Mouse (Mus musculus): ENCODE results near the gene Kif26b.

The Kif26b gene

DNA sequence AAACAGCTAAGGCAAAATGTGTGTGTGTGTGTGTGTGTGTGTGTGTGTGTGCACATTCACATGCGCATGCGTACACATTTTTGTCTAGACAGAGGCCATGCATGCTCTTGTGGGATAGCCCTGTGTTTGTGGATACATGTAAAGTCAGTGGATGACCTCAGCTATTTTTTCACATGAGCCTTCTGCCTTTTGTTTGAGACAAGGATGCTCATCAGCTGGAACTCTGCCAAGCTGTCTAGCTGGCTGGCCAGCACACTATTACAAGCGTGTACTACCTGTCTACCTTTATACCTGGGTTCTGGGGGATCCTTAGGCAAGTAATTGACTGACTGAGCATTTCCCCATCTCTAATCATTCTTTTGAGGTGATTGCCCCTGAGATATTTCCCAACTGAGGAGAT lies 201.3 kb downstream of the Kif26b start:
- peak in 1 of 2 experiments; percentile 33 for DNase-seq

- DNase-seq = no peak
These were observed 204.1 kb downstream of the Kif26b start for GRCm38 (mm10) chr1:178733035-178733434.

GRCm38 (mm10) chr1:178734576-178734975 lies 205.7 kb downstream of the Kif26b start:
- no peak for DNase-seq

DNA sequence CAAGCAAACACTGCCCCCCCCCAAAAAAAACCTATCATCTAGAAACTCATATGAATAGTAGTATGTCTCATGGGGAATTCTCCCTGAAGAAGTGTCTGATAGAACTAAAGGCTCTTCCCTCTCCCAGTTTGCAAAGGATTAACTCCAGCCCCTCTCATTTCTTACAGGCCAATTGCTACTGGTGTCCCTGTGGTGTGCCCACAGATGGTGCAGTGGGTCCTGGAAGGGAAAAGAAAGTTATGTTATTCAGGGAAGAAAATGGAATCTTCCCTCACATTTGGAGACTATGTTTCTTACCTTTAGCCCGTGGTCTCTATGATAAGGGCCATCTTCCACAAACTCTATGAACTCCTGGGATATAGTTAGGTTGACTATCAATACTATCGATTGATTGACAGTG lies 208.0 kb downstream of the Kif26b start:
- DNase-seq = peak; percentile 35 to 48

DNA sequence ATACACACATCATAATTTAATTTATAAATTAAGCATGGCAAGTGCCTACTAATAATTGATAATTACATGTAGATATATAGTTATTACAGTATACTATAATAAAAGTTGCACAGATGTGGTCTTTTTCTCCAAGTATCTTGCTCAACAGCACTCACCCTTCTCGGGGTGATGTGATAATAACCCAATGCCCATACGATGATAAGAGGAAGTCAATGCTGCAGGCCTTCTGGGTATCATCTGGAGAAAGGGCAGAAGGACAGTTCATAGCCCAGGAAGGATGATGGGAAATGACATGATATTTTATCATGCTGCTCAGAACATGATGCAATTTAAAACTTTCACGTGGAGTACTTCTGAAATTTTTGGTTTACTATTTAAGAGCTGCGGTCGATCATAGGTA lies 214.9 kb downstream of the Kif26b start:
- no peak for DNase-seq

DNA sequence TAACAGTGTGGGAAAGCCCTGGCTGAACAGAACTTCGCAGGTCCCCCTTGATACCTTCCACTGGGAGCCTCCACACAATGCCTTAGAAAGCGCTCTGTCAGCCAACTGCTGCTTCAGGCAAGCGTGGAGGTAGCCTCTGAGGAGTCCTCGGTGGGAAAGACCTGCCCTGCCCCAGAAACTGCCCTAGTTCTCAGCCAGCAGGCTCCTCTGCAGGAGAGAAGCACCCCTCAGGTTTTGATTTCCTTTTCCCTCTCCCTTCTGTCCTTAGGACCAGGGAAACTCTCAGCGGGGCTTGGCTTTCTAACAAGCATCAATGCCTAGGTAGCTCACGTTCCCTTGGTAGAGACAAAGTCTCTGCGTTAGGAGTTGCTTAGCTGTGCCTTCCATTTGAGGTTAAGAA lies 215.6 kb downstream of the Kif26b start:
- peak; percentile 31 to 39 for DNase-seq

- DNase-seq = no peak
These were observed 216.0 kb downstream of the Kif26b start for GRCm38 (mm10) chr1:178744961-178745360.

DNA sequence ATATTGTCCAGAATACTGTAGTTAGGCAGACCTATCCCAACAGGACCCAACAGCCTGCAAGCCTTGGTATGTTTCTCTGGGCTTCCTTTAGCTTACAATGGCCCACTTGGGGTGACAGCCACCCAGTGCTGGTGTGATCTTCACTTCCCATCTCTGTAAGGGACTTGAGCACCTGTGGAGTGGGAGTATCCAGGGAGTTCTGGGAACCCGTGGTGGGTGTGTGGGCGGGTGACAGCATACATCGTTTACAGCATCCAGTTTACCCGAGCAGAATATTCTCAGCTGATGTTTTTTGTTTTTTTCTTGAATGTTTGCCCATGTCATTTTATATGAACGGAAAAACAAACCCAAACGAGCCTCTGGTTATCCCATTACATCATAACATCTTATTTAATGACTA lies 216.5 kb downstream of the Kif26b start:
- no peak for DNase-seq

GRCm38 (mm10) chr1:178747279-178748221 lies 218.6 kb downstream of the Kif26b start:
- DNase-seq = peak; percentile 66 to 68

GRCm38 (mm10) chr1:178748222-178748600 lies 219.3 kb downstream of the Kif26b start:
- DNase-seq = no peak

GRCm38 (mm10) chr1:178748617-178749016 lies 219.7 kb downstream of the Kif26b start:
- DNase-seq = peak; percentile 35 to 38

- DNase-seq = peak; percentile 38 to 40
These were observed 220.9 kb downstream of the Kif26b start for GRCm38 (mm10) chr1:178749786-178750185.

- no peak for DNase-seq
These were observed 229.5 kb downstream of the Kif26b start for GRCm38 (mm10) chr1:178758441-178758840.

DNA sequence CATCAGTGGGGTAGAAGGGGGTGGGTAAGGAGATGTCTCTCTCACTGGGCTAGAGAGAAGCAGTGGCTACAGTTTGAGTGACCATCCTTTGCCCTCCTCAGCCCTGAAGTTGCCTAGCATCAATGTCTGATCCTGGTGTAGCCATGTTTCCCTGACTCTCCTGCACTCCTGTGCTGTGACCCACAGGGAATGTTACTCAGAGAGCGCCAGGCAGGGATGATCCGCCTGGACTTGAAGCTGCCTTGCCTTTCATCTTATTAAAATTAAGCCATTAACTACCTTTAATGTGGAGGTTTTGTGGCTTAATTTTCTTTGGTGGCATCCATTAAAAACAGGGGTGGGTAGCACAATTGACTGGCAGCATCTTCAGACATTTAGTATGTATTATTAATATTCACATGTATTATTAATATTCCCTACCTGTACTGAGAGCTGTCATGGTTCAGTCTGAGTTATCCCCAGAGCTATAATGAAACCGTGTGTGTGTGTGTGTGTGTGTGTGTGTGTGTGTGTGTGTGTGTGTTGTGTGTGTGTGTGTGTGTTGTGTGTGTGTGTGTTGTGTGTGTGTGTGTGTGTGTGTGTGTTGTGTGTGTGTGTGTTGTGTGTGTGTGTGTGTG lies 233.3 kb downstream of the Kif26b start:
- no peak for DNase-seq

GRCm38 (mm10) chr1:178764914-178765313 lies 236.0 kb downstream of the Kif26b start:
- DNase-seq = no peak

- no peak for DNase-seq
These were observed 236.7 kb downstream of the Kif26b start for GRCm38 (mm10) chr1:178765650-178766049.

GRCm38 (mm10) chr1:178768976-178769375 lies 240.1 kb downstream of the Kif26b start:
- no peak for DNase-seq

GRCm38 (mm10) chr1:178769988-178770387 lies 241.1 kb downstream of the Kif26b start:
- DNase-seq = peak; percentile 18 to 23

DNA sequence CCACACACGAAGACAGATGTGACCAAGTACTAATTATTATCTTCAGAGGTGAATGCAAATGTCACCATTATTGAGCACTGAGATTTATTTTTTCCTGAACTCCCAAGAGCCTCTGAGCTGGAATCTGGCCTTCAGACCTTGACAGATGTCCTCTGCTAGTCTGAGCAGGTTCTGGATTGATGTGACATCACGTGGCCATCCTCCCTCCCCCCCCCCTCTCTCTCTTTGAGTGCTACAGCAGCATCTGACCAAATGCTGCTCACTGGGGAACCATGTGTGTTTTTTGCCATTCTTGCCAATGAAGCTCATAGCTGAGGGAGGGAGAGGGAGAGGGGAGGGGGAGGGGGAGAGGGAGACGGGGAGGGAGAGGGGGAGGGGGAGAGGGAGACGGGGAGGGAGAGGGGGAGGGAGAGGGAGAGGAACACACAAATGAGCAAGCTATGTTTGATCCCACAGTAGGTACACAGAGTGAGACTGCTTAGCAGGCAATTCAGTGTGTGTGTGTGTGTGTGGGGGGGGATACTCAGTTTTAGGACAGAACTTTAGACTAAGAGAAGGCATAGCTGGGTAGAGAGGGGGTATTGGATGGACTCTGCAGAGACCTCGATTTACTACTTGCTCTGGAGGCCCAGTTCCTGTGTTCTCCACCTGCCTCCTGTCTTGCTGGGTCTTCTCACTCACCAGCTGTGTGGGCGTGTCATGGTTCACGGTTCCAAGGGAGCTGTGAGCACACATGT lies 241.9 kb downstream of the Kif26b start:
- peak; percentile 28 to 33 for DNase-seq

DNA sequence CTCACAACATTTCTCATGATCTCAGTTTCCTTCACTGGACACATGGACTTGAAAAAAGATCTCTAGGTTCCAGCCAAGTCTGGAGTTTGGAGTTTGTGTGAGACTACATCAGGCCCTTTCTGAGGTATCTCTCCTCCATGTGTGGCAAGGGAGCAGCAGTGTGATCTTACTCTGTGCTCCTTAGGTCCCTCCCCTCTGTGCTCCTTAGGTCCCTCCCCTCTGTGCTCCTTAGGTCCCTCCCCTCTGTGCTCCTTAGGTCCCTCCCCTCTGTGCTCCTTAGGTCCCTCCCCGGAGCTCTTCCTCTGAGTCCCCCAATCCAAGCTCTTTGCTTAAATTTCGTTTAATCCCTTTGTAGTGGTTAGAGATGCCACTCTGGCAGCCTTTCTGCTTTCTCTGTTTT lies 250.8 kb downstream of the Kif26b start:
- DNase-seq = no peak

- no peak for DNase-seq
These were observed 255.1 kb downstream of the Kif26b start for GRCm38 (mm10) chr1:178784043-178784442.

- DNase-seq = no peak
These were observed 262.3 kb downstream of the Kif26b start for GRCm38 (mm10) chr1:178791266-178791665.

DNA sequence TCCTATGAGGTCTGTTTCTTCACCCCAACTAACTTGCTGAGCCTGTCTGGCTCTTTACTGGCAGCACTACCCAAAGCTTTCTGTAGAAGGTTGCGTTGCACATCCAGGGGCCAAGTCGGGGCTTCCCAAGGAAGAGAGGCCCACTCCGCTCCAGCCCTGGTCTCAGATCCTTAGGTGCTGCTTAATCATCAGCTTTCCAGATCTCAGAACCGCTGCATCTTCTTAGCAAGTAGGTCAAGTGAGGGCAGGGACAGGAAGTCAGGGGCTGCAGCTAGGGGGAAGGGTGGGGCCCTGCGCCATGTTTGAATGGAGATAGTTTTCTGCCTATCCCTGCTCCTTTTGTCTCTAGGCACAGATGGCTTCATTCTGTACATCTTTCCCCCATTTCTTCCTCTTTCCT lies 263.8 kb downstream of the Kif26b start:
- DNase-seq = no peak

All from cerebellum, postnatal 10 days (tissue).